8 mouse cellular contexts compared by ENCODE assay signal in genomic region chr17:31057891-31058744, GRCm38 (mm10). TPM values are rescaled to one million over a fixed set of nuclear protein-coding genes. Genes with fewer than 3 reads are reported as not detected.
A peak's percentile ranks its signal among the peaks of the same experiment; 100 is the strongest.
DNase-seq lines count a peak whose midpoint lies in the region; ATAC-seq lines count a peak whose summit lies in the region.

No protein-coding gene starts in this region.

- H3K4me2 ChIP-seq in lung, embryonic 16.5 days (ENCODE audit: low read depth, low read length) = peak overlapping the region; percentile 87
- peak overlapping the region; percentile 97 for H3K4me2 ChIP-seq in heart, embryonic 16.5 days (ENCODE audit: low read depth, low read length)
- H3K4me2 ChIP-seq in limb, embryonic 15.5 days = peak overlapping the region; percentile 95
- peak overlapping the region; percentile 93 for H3K4me2 ChIP-seq in neural tube, embryonic 13.5 days

- no peak for DNase-seq in cerebellum, adult 9-10 months
- DNase-seq in lung, adult 18-20 months = no peak
- no peak for DNase-seq in adrenal gland, postnatal 4 days (ENCODE audit: low spot score in 2 of 2)

- H3K36me3 ChIP-seq in lung, embryonic 16.5 days (ENCODE audit: control insufficient read depth, insufficient read depth, low read length) = no peaks in the 10 kb centered on the region
- H3K36me3 ChIP-seq in heart, embryonic 16.5 days (ENCODE audit: control insufficient read depth, insufficient read depth) = no peaks in the 10 kb centered on the region
- no peaks in the 10 kb centered on the region for H3K36me3 ChIP-seq in limb, embryonic 15.5 days
- no peaks in the 10 kb centered on the region for H3K36me3 ChIP-seq in neural tube, embryonic 13.5 days

- 3% methylated on average over 31 of the region's 31 CpGs for WGBS in lung, embryonic 16.5 days
- 1% methylated on average over 31 of the region's 31 CpGs for WGBS in heart, embryonic 16.5 days
- WGBS in limb, embryonic 15.5 days = 1% methylated on average over 30 of the region's 31 CpGs
- WGBS in neural tube, embryonic 13.5 days = 1% methylated on average over 31 of the region's 31 CpGs

- peaks cover 30% of the 10 kb centered on the region for H3K27me3 ChIP-seq in lung, embryonic 16.5 days (ENCODE audit: control insufficient read depth, insufficient read depth, low read depth, low read length)
- no peaks in the 10 kb centered on the region for H3K27me3 ChIP-seq in heart, embryonic 16.5 days (ENCODE audit: control insufficient read depth, insufficient read depth, low read length)
- peaks cover 37% of the 10 kb centered on the region for H3K27me3 ChIP-seq in limb, embryonic 15.5 days
- peaks cover 23% of the 10 kb centered on the region for H3K27me3 ChIP-seq in neural tube, embryonic 13.5 days

- peaks cover 14% of the 10 kb centered on the region for H3K4me1 ChIP-seq in lung, embryonic 16.5 days (replicated peaks; ENCODE audit: control insufficient read depth, insufficient read depth, low read length)
- peaks cover 31% of the 10 kb centered on the region for H3K4me1 ChIP-seq in heart, embryonic 16.5 days (ENCODE audit: control insufficient read depth, insufficient read depth, low read length)
- H3K4me1 ChIP-seq in limb, embryonic 15.5 days = peaks cover 24% of the 10 kb centered on the region
- peaks cover 41% of the 10 kb centered on the region for H3K4me1 ChIP-seq in neural tube, embryonic 13.5 days (replicated peaks)

- peak; percentile 43 for ATAC-seq in cerebellum, adult (ENCODE audit: insufficient number of reproducible peaks, low FRiP score, low TSS enrichment)
- ATAC-seq in lung, embryonic 16.5 days (ENCODE audit: low read depth) = peak; percentile 21; the same call in 1 of the 2 replicates
- no peak for ATAC-seq in heart, embryonic 16.5 days (replicated peaks; ENCODE audit: extremely low read depth, insufficient read depth, low FRiP score)
- ATAC-seq in limb, embryonic 15.5 days (ENCODE audit: insufficient number of reproducible peaks, low FRiP score, low TSS enrichment, low read depth) = no peak
- ATAC-seq in neural tube, embryonic 13.5 days (ENCODE audit: low read depth) = peak; percentile 45; the same call in 1 of the 2 replicates

- H3K27ac ChIP-seq in lung, embryonic 16.5 days (ENCODE audit: low read length) = peak overlapping the region; percentile 76
- H3K27ac ChIP-seq in heart, embryonic 16.5 days (ENCODE audit: low read length) = peak overlapping the region; percentile 63
- no peak overlapping the region for H3K27ac ChIP-seq in limb, embryonic 15.5 days
- peak overlapping the region; percentile 82 for H3K27ac ChIP-seq in neural tube, embryonic 13.5 days (replicated peaks)

- peak overlapping the region; percentile 60 for H3K9ac ChIP-seq in lung, embryonic 16.5 days (ENCODE audit: low read length)
- H3K9ac ChIP-seq in heart, embryonic 16.5 days (ENCODE audit: low read length) = peak overlapping the region; percentile 74
- H3K9ac ChIP-seq in limb, embryonic 15.5 days = peak overlapping the region; percentile 24; the same call in 1 of the 2 replicates
- peak overlapping the region; percentile 84 for H3K9ac ChIP-seq in neural tube, embryonic 13.5 days

- no peaks in the 10 kb centered on the region for H3K9me3 ChIP-seq in lung, embryonic 16.5 days (ENCODE audit: control insufficient read depth, low read length)
- peaks cover 6% of the 10 kb centered on the region; the same call in 1 of the 2 replicates for H3K9me3 ChIP-seq in heart, embryonic 16.5 days (replicated peaks; ENCODE audit: control insufficient read depth, low read length)
- H3K9me3 ChIP-seq in limb, embryonic 15.5 days = no peaks in the 10 kb centered on the region
- peaks cover 8% of the 10 kb centered on the region; the same call in 1 of the 2 replicates for H3K9me3 ChIP-seq in neural tube, embryonic 13.5 days

- H3K4me3 ChIP-seq in lung, embryonic 16.5 days (ENCODE audit: low read length) = peak overlapping the region; percentile 58
- peak overlapping the region; percentile 69 for H3K4me3 ChIP-seq in heart, embryonic 16.5 days (ENCODE audit: low read length)
- peak overlapping the region; percentile 49 for H3K4me3 ChIP-seq in limb, embryonic 15.5 days
- peak overlapping the region; percentile 69 for H3K4me3 ChIP-seq in neural tube, embryonic 13.5 days

RNA-seq across cellular contexts. Expression of gene Abcg1, which starts 0.6 kb away (rescaled TPM):
- 12.9 and 15.1 TPM in 2 replicates for polyA plus RNA-seq in lung, embryonic 16.5 days (2015; fragmentation: Nextera tagmentation; extraction: Ambion mirVana)
- 12.7 and 15.6 TPM in 2 replicates for polyA plus RNA-seq in heart, embryonic 16.5 days (2015; fragmentation: Nextera tagmentation; extraction: Ambion mirVana)
- polyA plus RNA-seq in limb, embryonic 15.5 days (2015; fragmentation: Nextera tagmentation; extraction: Ambion mirVana) = 8.6 and 9.2 TPM in 2 replicates
- polyA plus RNA-seq in neural tube, embryonic 13.5 days (2015; fragmentation: Nextera tagmentation; extraction: Ambion mirVana) = 16.5 and 16.7 TPM in 2 replicates
- 10 to 100 TPM; 15.4 to 17.2 TPM for total RNA-seq in adrenal gland, postnatal 4 days (2021)

Comparison
In these comparisons a context has a peak if more than half of its experiments do, and no peak if none do; other contexts are left out.
1. ATAC-seq: peak in cerebellum, adult (single experiment), lung, embryonic 16.5 days (single experiment) and neural tube, embryonic 13.5 days (single experiment); none in heart, embryonic 16.5 days (single experiment) and limb, embryonic 15.5 days (single experiment).
2. H3K9ac ChIP-seq: peak in every context shown above with its lines; median percentile 84 in neural tube, embryonic 13.5 days; 74 in heart, embryonic 16.5 days; 60 in lung, embryonic 16.5 days; 24 in limb, embryonic 15.5 days.
3. Peak in every context shown above with its lines, with median percentiles within 50 percentile points of each other: H3K4me2 ChIP-seq and H3K4me3 ChIP-seq.